Mouse (Mus musculus) spleen, adult 2 months (tissue): Measurements from ENCODE around the gene Frrs1.

Source experiments
- CTCF ChIP-seq: fragments of 200-500 bp; IDR thresholded peaks from 2 replicates; pipeline ENCODE4 v1.5.1; 2011; ENCODE audit warnings: mild to moderate bottlenecking, inconsistent platforms; ENCODE audit not compliant: insufficient read depth, insufficient read length, insufficient replicate concordance; ENCODE audit errors: extremely low read depth
- POLR2A ChIP-seq: fragments of 200-500 bp; IDR thresholded peaks from 2 replicates; pipeline ENCODE4 v1.6.1; 2011; ENCODE audit warnings: low read depth, low read length, inconsistent platforms

DNA sequence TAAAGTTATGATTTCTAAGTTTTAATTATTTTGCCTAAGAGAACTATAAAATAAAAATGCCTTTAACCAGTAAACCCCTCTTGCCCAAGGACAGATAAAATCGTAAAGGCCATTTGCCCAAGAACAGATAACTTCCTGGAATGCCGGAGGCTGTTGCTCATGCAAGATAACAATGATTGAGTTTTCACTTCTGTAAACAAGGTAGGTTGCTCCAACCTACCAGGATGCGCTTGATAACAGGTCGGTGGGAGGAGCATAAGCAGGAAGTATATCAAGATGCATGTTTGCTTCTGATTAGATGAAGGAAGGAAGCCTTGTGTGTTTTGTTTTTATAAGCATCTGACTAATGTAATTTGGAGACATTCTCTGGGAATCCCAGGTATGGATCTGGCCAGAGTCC lies 13.2 kb upstream of the Frrs1 start:
- TF ChIP-seq POLR2A (no peak), CTCF (no peak)
